Mouse (Mus musculus) ES-Bruce4 (cell line): ENCODE measurements around the gene Mboat1.

Experiments
- CTCF ChIP-seq: IDR thresholded peaks from one replicate; pipeline ENCODE4 v1.8.1; 2011; ENCODE audit warnings: low read depth, low read length
- POLR2A ChIP-seq: IDR thresholded peaks from one replicate; pipeline ENCODE4 v1.8.1; 2011; ENCODE audit warnings: low read length; ENCODE audit not compliant: insufficient read depth

- no peak for TF ChIP-seq POLR2A
- no peak for TF ChIP-seq CTCF
These were observed 71.9 kb downstream of the Mboat1 start for GRCm38 (mm10) chr13:30208176-30208575.
